Mouse (Mus musculus) ES-Bruce4 (cell line): ENCODE results near the gene Sde2. TPM values are rescaled to one million over a fixed set of nuclear protein-coding genes. Genes with fewer than 3 reads are reported as not detected.

Experiments
- H3K27ac ChIP-seq: 2 replicates; pipeline ENCODE4 v1.5.1; 2012; ENCODE audit warnings: low read length, inconsistent platforms; ENCODE audit not compliant: insufficient read depth
- H3K27me3 ChIP-seq: 2 replicates; pipeline ENCODE4 v1.6.1; 2012; ENCODE audit warnings: mild to moderate bottlenecking, low read length, inconsistent platforms; ENCODE audit not compliant: control insufficient read depth, poor library complexity, insufficient read depth, severe bottlenecking
- H3K36me3 ChIP-seq: 2 replicates; pipeline ENCODE4 v1.6.1; 2012; ENCODE audit warnings: inconsistent platforms, mild to moderate bottlenecking, low read length, moderate library complexity; ENCODE audit not compliant: control insufficient read depth, poor library complexity, insufficient read depth, severe bottlenecking
- H3K4me1 ChIP-seq: one replicate; pipeline ENCODE4 v1.8.1; 2011; ENCODE audit warnings: low read length; ENCODE audit not compliant: control insufficient read depth, insufficient read depth
- H3K4me3 ChIP-seq: 2 replicates; pipeline ENCODE4 v1.5.1; 2011; ENCODE audit warnings: low read depth, mild to moderate bottlenecking, low read length
- H3K9ac ChIP-seq: 2 replicates; pipeline ENCODE4 v1.6.1; 2012; ENCODE audit warnings: low read depth, mild to moderate bottlenecking, inconsistent platforms; ENCODE audit not compliant: poor library complexity, severe bottlenecking
- H3K9me3 ChIP-seq: replicated peaks from 2 replicates; pipeline ENCODE4 v1.6.1; 2012; ENCODE audit warnings: mild to moderate bottlenecking, low read length, inconsistent platforms; ENCODE audit not compliant: control insufficient read depth, poor library complexity, insufficient read depth, severe bottlenecking
- CTCF ChIP-seq: IDR thresholded peaks from one replicate; pipeline ENCODE4 v1.8.1; 2011; ENCODE audit warnings: low read depth, low read length
- EP300 ChIP-seq: IDR thresholded peaks from 2 replicates; pipeline ENCODE4 v1.6.1; 2011; ENCODE audit warnings: low read depth, low read length; ENCODE audit not compliant: insufficient read depth
- POLR2A ChIP-seq: IDR thresholded peaks from one replicate; pipeline ENCODE4 v1.8.1; 2011; ENCODE audit warnings: low read length; ENCODE audit not compliant: insufficient read depth
- polyA plus RNA-seq: library from polyadenylated mRNA; stranded (reverse); fragments of >200 nt; gene quantifications from 2 replicates; pipeline ENCODE4 v1.2.4, GENCODE M21; 2011; ENCODE audit warnings: low read depth; ENCODE audit not compliant: missing spikeins, insufficient read depth, insufficient read length

Gene Sde2
- polyA plus RNA-seq, 1 experiment, result 35.0 TPM

- Histone ChIP-seq H3K9me3 (no peaks in the 10 kb centered on the region), H3K4me3 (no peak overlapping the region), H3K27me3 (no peaks in the 10 kb centered on the region), H3K4me1 (peaks cover 3% of the 10 kb centered on the region), H3K9ac (no peak overlapping the region), H3K27ac (no peak overlapping the region), H3K36me3 (no peaks in the 10 kb centered on the region)
- TF ChIP-seq POLR2A (no peak), CTCF (no peak), EP300 (no peak)
Observed at GRCm38 (mm10) chr1:180874615-180875014, 23.7 kb downstream of the Sde2 start.

GRCm38 (mm10) chr1:180875126-180875525, 24.2 kb downstream of the Sde2 start:
- H3K9ac ChIP-seq, result no peak overlapping the region
- H3K27me3 ChIP-seq, result no peaks in the 10 kb centered on the region
- no peak overlapping the region for H3K27ac ChIP-seq
- H3K4me3 ChIP-seq, result no peak overlapping the region
- no peaks in the 10 kb centered on the region for H3K9me3 ChIP-seq
- TF ChIP-seq EP300, result no peak
- no peak for TF ChIP-seq CTCF
- no peak for TF ChIP-seq POLR2A
- H3K36me3 ChIP-seq, result no peaks in the 10 kb centered on the region
- peaks cover 3% of the 10 kb centered on the region for H3K4me1 ChIP-seq

GRCm38 (mm10) chr1:180877466-180877865, 26.5 kb downstream of the Sde2 start:
- Histone ChIP-seq H3K4me3 (no peak overlapping the region), H3K27ac (no peak overlapping the region), H3K4me1 (peaks cover 2% of the 10 kb centered on the region), H3K27me3 (no peaks in the 10 kb centered on the region), H3K9me3 (no peaks in the 10 kb centered on the region), H3K36me3 (no peaks in the 10 kb centered on the region), H3K9ac (no peak overlapping the region)
- TF ChIP-seq POLR2A (no peak), CTCF (peak; percentile 53), EP300 (no peak)

- H3K27ac ChIP-seq, result no peak overlapping the region
- no peaks in the 10 kb centered on the region for H3K9me3 ChIP-seq
- no peak for TF ChIP-seq POLR2A
- TF ChIP-seq EP300, result no peak
- TF ChIP-seq CTCF, result no peak
- H3K9ac ChIP-seq, result no peak overlapping the region
- H3K27me3 ChIP-seq, result no peaks in the 10 kb centered on the region
- peaks cover 2% of the 10 kb centered on the region for H3K4me1 ChIP-seq
- no peaks in the 10 kb centered on the region for H3K36me3 ChIP-seq
- H3K4me3 ChIP-seq, result no peak overlapping the region
Observed at GRCm38 (mm10) chr1:180881768-180882167, 30.8 kb downstream of the Sde2 start.

- Histone ChIP-seq H3K4me1 (peaks cover 4% of the 10 kb centered on the region), H3K27ac (no peak overlapping the region; the same call in 1 of the 2 replicates), H3K36me3 (no peaks in the 10 kb centered on the region), H3K9ac (peak overlapping the region; percentile 57; the same call in 1 of the 2 replicates), H3K4me3 (no peak overlapping the region), H3K9me3 (no peaks in the 10 kb centered on the region), H3K27me3 (no peaks in the 10 kb centered on the region)
- TF ChIP-seq EP300, result no peak
- TF ChIP-seq POLR2A, result no peak
- TF ChIP-seq CTCF, result no peak
Observed at GRCm38 (mm10) chr1:180883731-180884130, 32.8 kb downstream of the Sde2 start.

GRCm38 (mm10) chr1:180884484-180884883, 33.6 kb downstream of the Sde2 start:
- H3K4me1 ChIP-seq, result peaks cover 4% of the 10 kb centered on the region
- H3K27ac ChIP-seq, result peak overlapping the region; percentile 4; the same call in 1 of the 2 replicates
- H3K36me3 ChIP-seq, result no peaks in the 10 kb centered on the region
- no peak overlapping the region for H3K4me3 ChIP-seq
- H3K9ac ChIP-seq, result peak overlapping the region; percentile 57
- no peaks in the 10 kb centered on the region for H3K27me3 ChIP-seq
- H3K9me3 ChIP-seq, result no peaks in the 10 kb centered on the region
- TF ChIP-seq POLR2A (no peak), CTCF (no peak), EP300 (no peak)
